Mouse (Mus musculus): ENCODE measurements around the gene Rgs16. TPM values are rescaled to one million over a fixed set of nuclear protein-coding genes. Genes with fewer than 3 reads are reported as not detected.

Rgs16 gene
- 1.5 and 2.7 TPM in 2 replicates for polyA plus RNA-seq (2014; fragmentation: Nextera tagmentation; extraction: Ambion mirVana)

DNA sequence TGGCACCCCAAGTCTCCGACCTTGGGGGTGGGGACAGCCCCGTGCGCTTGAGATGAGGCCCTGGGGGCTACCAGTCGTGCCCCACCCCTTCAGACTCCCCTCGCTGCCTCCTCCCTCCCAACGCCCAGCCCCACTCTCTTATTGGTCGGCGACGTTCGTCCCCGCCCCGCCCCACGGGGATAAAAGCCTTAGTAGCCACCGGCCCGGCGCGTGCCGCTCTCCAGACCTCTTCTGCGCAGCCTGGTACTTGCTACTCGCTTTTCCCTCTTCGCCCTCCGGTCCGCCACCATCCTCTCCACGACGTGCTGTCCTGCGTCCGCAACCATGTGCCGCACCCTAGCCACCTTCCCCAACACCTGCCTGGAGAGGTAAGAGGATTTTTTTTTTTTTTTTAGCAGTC, at the start of gene Rgs16:
Rgs16 (plus strand) TSS at position 205 of the 400 bp plus-strand sequence.
- Histone ChIP-seq H3K27ac (ENCODE audit: low read depth, low read length) (no peak within 1 kb of the TSS), H3K9me3 (ENCODE audit: control insufficient read depth, low read length) (no peaks in the 10 kb centered on the region), H3K9ac (ENCODE audit: low read depth, low read length) (peak within 1 kb of the TSS; percentile 25; the same call in 1 of the 2 replicates), H3K4me1 (ENCODE audit: control insufficient read depth, insufficient read depth, low read length) (peaks cover 4% of the 10 kb centered on the region; the same call in 1 of the 2 replicates), H3K4me2 (replicated peaks; ENCODE audit: low read depth, low read length) (peak within 1 kb of the TSS; percentile 68), H3K27me3 (ENCODE audit: control insufficient read depth, insufficient read depth, low read length) (peaks cover 21% of the 10 kb centered on the region), H3K4me3 (ENCODE audit: low read length) (peak within 1 kb of the TSS; percentile 30), H3K36me3 (ENCODE audit: control insufficient read depth, insufficient read depth, low read length) (no peaks in the 10 kb centered on the region)
- WGBS: under 1% methylated on average over 28 of the region's 28 CpGs
- ATAC-seq (ENCODE audit: low FRiP score, low TSS enrichment): peak; percentile 86

DNA sequence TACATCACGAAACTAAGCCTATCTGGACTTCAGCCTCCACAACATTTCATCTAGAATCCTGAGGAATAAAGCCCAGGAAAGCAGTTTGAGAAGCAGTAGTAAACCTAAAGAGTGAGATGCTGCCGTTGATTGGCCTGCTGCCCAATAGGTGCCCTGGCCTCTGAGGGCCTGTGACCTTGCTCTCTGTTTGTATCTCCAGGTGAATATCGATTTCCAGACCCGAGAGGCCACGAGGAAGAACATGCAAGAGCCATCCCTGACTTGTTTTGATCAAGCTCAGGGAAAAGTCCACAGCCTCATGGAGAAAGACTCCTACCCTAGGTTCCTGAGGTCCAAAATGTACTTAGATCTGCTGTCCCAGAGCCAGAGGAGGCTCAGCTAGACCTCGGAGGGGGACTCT, 47.6 kb upstream of the Rgs16 start:
- no peaks in the 10 kb centered on the region for H3K27me3 ChIP-seq (ENCODE audit: control insufficient read depth, insufficient read depth, low read length)
- H3K36me3 ChIP-seq (ENCODE audit: control insufficient read depth, insufficient read depth, low read length): no peaks in the 10 kb centered on the region
- ATAC-seq (ENCODE audit: low FRiP score, low TSS enrichment): no peak
- H3K9ac ChIP-seq (ENCODE audit: low read depth, low read length): no peak overlapping the region
- no peak overlapping the region for H3K27ac ChIP-seq (ENCODE audit: low read depth, low read length)
- no peak overlapping the region for H3K4me2 ChIP-seq (replicated peaks; ENCODE audit: low read depth, low read length)
- no peaks in the 10 kb centered on the region for H3K9me3 ChIP-seq (ENCODE audit: control insufficient read depth, low read length)
- no peaks in the 10 kb centered on the region for H3K4me1 ChIP-seq (ENCODE audit: control insufficient read depth, insufficient read depth, low read length)
- no peak overlapping the region for H3K4me3 ChIP-seq (ENCODE audit: low read length)
- 86% methylated on average over 6 of the region's 6 CpGs for WGBS

DNA sequence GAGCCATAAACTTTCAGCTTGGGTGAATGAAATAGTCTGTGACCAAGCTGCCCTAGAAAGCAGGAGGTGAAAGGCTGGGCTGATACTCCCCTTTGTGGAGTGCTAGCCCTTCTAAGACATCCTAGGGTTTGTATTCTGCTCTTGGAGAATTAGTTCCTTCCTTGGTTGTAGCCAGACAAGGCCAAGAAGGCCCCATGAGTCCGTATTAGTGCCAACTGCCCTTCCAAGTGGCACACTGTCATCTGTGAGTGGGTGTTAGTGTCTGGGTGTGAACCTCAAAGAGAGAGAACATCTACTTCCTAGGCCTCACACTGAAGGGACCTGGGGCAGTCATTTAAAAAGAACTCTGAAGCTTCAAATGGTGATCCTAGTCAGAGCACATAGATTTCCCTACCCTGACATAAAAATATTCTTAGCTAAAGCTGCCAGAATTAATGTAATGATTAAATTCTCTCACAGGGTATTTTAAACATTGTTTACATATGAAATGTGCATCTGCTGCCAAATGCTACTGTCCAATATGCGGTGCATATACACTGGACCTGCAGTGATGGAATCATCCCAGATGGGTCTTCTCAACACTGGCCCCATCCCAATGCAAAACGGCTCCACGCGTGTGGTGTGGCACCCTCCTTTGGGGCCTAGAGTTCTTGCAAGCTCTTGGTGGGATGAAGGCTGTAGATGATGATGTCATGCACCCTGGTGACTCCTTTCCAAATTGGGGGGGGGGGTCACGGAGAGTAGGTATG, 45.6 kb upstream of the Rgs16 start:
- H3K4me3 ChIP-seq (ENCODE audit: low read length): no peak overlapping the region
- no peaks in the 10 kb centered on the region for H3K27me3 ChIP-seq (ENCODE audit: control insufficient read depth, insufficient read depth, low read length)
- no peaks in the 10 kb centered on the region for H3K9me3 ChIP-seq (ENCODE audit: control insufficient read depth, low read length)
- ATAC-seq (ENCODE audit: low FRiP score, low TSS enrichment): no peak
- WGBS: 88% methylated on average over 6 of the region's 6 CpGs
- peaks cover 13% of the 10 kb centered on the region for H3K4me1 ChIP-seq (ENCODE audit: control insufficient read depth, insufficient read depth, low read length)
- H3K27ac ChIP-seq (ENCODE audit: low read depth, low read length): no peak overlapping the region
- no peak overlapping the region for H3K4me2 ChIP-seq (replicated peaks; ENCODE audit: low read depth, low read length)
- no peaks in the 10 kb centered on the region for H3K36me3 ChIP-seq (ENCODE audit: control insufficient read depth, insufficient read depth, low read length)
- no peak overlapping the region for H3K9ac ChIP-seq (ENCODE audit: low read depth, low read length)

DNA sequence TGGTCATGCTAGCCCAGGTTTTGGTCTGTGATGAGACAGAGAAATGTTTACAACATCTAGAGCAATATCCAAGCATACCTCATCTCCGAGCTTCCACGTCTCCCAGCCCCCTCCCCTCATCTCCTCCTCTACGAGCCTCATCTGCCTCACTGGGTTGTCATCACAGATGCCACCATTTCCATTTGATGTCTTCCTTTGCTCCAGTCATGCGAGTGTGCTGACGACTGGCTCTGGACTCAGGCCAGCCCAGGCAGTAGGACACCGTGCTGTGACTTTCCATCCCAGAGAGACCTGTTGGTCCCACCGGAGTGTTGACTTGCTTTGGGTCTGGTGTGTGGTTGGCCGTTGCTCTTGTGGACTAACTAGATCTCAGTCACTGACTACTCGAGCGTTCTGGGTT, 44.8 kb upstream of the Rgs16 start:
- WGBS: 92% methylated on average over 10 of the region's 10 CpGs
- Histone ChIP-seq H3K27me3 (ENCODE audit: control insufficient read depth, insufficient read depth, low read length) (no peaks in the 10 kb centered on the region), H3K4me1 (ENCODE audit: control insufficient read depth, insufficient read depth, low read length) (peaks cover 14% of the 10 kb centered on the region), H3K4me3 (ENCODE audit: low read length) (no peak overlapping the region), H3K4me2 (replicated peaks; ENCODE audit: low read depth, low read length) (no peak overlapping the region), H3K27ac (ENCODE audit: low read depth, low read length) (no peak overlapping the region), H3K9me3 (ENCODE audit: control insufficient read depth, low read length) (no peaks in the 10 kb centered on the region), H3K9ac (ENCODE audit: low read depth, low read length) (no peak overlapping the region), H3K36me3 (ENCODE audit: control insufficient read depth, insufficient read depth, low read length) (no peaks in the 10 kb centered on the region)
- no peak for ATAC-seq (ENCODE audit: low FRiP score, low TSS enrichment)

DNA sequence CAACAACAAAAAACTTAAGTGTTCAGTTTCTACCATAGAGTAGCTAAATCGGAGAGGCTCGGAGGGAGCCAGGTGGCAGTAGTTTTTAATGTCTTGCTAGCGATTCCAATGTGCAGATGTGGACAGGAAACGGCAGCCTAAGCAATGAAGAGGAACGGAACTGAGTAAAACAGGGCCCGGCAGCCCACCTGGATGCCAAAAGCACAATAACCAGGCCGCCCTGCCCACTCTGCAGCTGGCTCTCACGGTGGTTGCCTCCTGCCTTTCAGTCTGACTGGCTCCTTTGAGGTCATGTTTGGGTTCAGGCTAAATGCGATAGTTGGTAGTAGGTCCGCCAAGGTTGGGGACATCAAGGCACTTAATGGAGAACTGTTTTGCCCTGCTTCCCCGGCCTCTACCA, 44.1 kb upstream of the Rgs16 start:
- no peak overlapping the region for H3K27ac ChIP-seq (ENCODE audit: low read depth, low read length)
- no peaks in the 10 kb centered on the region for H3K36me3 ChIP-seq (ENCODE audit: control insufficient read depth, insufficient read depth, low read length)
- 79% methylated on average over 11 of the region's 11 CpGs for WGBS
- H3K4me1 ChIP-seq (ENCODE audit: control insufficient read depth, insufficient read depth, low read length): peaks cover 14% of the 10 kb centered on the region
- no peak overlapping the region for H3K4me2 ChIP-seq (replicated peaks; ENCODE audit: low read depth, low read length)
- ATAC-seq (ENCODE audit: low FRiP score, low TSS enrichment): no peak
- H3K27me3 ChIP-seq (ENCODE audit: control insufficient read depth, insufficient read depth, low read length): no peaks in the 10 kb centered on the region
- no peaks in the 10 kb centered on the region for H3K9me3 ChIP-seq (ENCODE audit: control insufficient read depth, low read length)
- H3K4me3 ChIP-seq (ENCODE audit: low read length): no peak overlapping the region
- H3K9ac ChIP-seq (ENCODE audit: low read depth, low read length): no peak overlapping the region

DNA sequence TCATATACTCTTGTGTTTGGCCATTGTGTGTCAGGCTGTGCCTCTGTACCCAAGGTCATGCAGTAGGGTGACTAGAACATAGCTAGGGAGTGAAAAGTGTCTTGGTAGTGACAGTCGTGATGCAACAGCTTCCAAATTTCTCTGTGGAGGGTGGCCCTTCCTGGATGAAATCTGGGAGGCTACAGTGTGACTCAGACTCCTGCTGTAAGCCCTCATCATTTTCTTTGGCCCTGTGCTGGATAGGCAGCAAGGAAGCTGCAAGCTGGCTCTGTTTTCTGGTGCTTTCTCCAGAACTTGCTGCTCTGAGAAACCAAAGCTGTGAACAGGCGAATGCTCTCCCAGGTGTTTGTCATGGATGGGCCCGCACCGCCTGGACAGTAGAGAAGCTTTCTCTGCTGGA, 43.6 kb upstream of the Rgs16 start:
- H3K9me3 ChIP-seq (ENCODE audit: control insufficient read depth, low read length): no peaks in the 10 kb centered on the region
- no peak for ATAC-seq (ENCODE audit: low FRiP score, low TSS enrichment)
- H3K27ac ChIP-seq (ENCODE audit: low read depth, low read length): no peak overlapping the region

DNA sequence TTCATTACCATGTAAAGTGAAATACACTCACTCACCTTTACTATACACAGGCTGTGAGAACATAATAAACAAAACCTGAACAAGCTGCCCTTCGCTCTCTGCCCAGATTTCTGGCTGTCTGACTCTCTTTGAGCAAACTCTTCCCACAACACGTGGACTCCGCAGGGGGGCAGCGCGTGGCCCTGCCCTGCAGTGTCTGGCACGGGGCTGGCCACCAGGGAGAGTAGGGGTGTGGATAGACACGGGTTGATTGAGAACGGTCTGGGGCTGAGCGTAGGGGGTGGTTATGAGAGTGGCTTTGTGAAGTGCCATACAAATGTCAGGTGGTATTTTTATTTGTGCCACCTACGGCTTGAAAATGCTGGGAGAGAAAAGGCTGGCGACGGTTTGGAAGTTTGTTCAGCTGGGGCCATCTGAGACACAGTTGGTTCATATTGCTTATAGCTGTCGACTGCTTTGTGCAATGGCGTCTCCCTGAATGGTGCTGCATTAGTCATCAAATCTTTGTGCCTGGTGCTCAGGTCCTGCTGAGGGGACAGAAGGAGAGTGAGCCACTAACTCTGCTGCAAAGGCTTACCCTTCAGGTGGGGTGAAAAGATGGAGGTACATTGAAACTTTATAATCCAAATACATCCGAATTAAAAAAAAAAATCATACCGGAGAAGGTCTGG, 42.4 kb upstream of the Rgs16 start:
- Histone ChIP-seq H3K9ac (ENCODE audit: low read depth, low read length) (no peak overlapping the region), H3K4me2 (replicated peaks; ENCODE audit: low read depth, low read length) (no peak overlapping the region), H3K4me1 (ENCODE audit: control insufficient read depth, insufficient read depth, low read length) (peaks cover 14% of the 10 kb centered on the region), H3K9me3 (ENCODE audit: control insufficient read depth, low read length) (no peaks in the 10 kb centered on the region), H3K4me3 (ENCODE audit: low read length) (no peak overlapping the region), H3K27me3 (ENCODE audit: control insufficient read depth, insufficient read depth, low read length) (no peaks in the 10 kb centered on the region), H3K36me3 (ENCODE audit: control insufficient read depth, insufficient read depth, low read length) (no peaks in the 10 kb centered on the region), H3K27ac (ENCODE audit: low read depth, low read length) (no peak overlapping the region)
- 73% methylated on average over 16 of the region's 16 CpGs for WGBS
- ATAC-seq (ENCODE audit: low FRiP score, low TSS enrichment): no peak

More for the DNA sequence above, 43.6 kb upstream of the Rgs16 start:
- 93% methylated on average over 4 of the region's 4 CpGs for WGBS
- H3K4me3 ChIP-seq (ENCODE audit: low read length): no peak overlapping the region
- H3K36me3 ChIP-seq (ENCODE audit: control insufficient read depth, insufficient read depth, low read length): no peaks in the 10 kb centered on the region
- H3K9ac ChIP-seq (ENCODE audit: low read depth, low read length): no peak overlapping the region
- no peaks in the 10 kb centered on the region for H3K27me3 ChIP-seq (ENCODE audit: control insufficient read depth, insufficient read depth, low read length)
- H3K4me2 ChIP-seq (replicated peaks; ENCODE audit: low read depth, low read length): no peak overlapping the region
- H3K4me1 ChIP-seq (ENCODE audit: control insufficient read depth, insufficient read depth, low read length): peaks cover 14% of the 10 kb centered on the region

DNA sequence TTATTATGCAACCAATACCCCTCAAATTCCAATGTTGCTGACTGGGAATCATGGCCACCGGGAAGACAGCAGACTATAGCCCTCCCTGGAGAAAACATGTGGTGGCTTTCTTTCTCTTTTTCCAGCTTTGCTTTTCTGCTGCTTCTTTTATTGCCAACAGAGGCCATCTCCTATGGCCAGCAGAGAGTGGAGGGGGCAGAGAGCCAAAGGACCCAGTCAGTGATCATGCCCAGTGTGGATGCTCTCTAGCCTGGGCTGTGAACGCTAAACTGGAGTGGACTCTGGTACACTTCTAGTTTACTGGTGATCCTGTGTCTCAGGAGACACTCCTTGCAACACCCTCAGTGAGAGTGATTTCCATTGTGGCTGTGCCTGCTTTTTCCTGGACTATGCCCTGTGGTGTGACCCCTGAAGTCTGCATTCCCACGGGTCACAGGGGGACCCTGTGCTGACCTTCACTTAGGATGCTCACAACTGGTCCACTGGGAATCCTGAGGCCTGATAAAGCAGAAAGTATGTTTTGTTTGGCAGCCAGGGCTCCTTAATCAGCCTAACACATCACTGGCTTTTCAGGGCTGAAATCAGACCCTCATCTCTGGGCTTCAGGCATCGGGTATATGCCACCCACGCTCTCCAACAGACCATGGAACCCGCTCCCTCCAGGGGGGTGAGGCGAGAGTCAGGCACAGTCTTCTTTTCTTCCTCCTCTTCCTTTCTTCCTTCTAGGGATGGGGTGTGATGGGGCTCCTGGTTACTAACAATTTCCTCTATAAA, 41.7 kb upstream of the Rgs16 start:
- WGBS: 35% methylated on average over 7 of the region's 7 CpGs
- Histone ChIP-seq H3K27ac (ENCODE audit: low read depth, low read length) (peak overlapping the region; percentile 51; the same call in 1 of the 2 replicates), H3K4me2 (replicated peaks; ENCODE audit: low read depth, low read length) (no peak overlapping the region), H3K4me3 (ENCODE audit: low read length) (no peak overlapping the region), H3K36me3 (ENCODE audit: control insufficient read depth, insufficient read depth, low read length) (no peaks in the 10 kb centered on the region), H3K27me3 (ENCODE audit: control insufficient read depth, insufficient read depth, low read length) (no peaks in the 10 kb centered on the region), H3K9me3 (ENCODE audit: control insufficient read depth, low read length) (no peaks in the 10 kb centered on the region), H3K4me1 (ENCODE audit: control insufficient read depth, insufficient read depth, low read length) (peaks cover 14% of the 10 kb centered on the region), H3K9ac (ENCODE audit: low read depth, low read length) (no peak overlapping the region)
- peak; percentile 77 for ATAC-seq (ENCODE audit: low FRiP score, low TSS enrichment)

Data from kidney, embryonic 14.5 days (tissue).